Mouse (Mus musculus): Measurements from ENCODE around the gene Myh7.
"Not testable (repeated sequence)": the region's sequence is repeated elsewhere in the genome, so short reads cannot be mapped to it uniquely, and the experiment has no call there.

Gene Myh7

GRCm38 (mm10) chr14:54968344-54968743 is 26.1 kb downstream of the Myh7 start:
- DNase-seq (ENCODE audit: low spot score): no peak

- no peak for DNase-seq (ENCODE audit: low spot score)
Observed at GRCm38 (mm10) chr14:54967874-54968273, 26.6 kb downstream of the Myh7 start.

- no peak for DNase-seq (ENCODE audit: low spot score)
Observed at GRCm38 (mm10) chr14:54966320-54966977, 28.0 kb downstream of the Myh7 start, which contains the start of gene Myh6. Gene Myh6 (minus strand): TSS chr14:54966927.

GRCm38 (mm10) chr14:54965631-54966030 is 28.8 kb downstream of the Myh7 start:
- no peak for DNase-seq (ENCODE audit: low spot score)

- no peak for DNase-seq (ENCODE audit: low spot score)
Observed at GRCm38 (mm10) chr14:54965044-54965443, 29.4 kb downstream of the Myh7 start.

GRCm38 (mm10) chr14:54963727-54964126 is 30.7 kb downstream of the Myh7 start:
- no peak for DNase-seq (ENCODE audit: low spot score)

GRCm38 (mm10) chr14:54962714-54963113 is 31.7 kb downstream of the Myh7 start:
- no peak for DNase-seq (ENCODE audit: low spot score)

GRCm38 (mm10) chr14:54961487-54961886 is 32.9 kb downstream of the Myh7 start:
- no peak for DNase-seq (ENCODE audit: low spot score)

- DNase-seq (ENCODE audit: low spot score): peak; percentile 9
Observed at GRCm38 (mm10) chr14:54960769-54961168, 33.7 kb downstream of the Myh7 start.

- DNase-seq (ENCODE audit: low spot score): not testable (repeated sequence)
Observed at GRCm38 (mm10) chr14:54959853-54960613, 34.4 kb downstream of the Myh7 start.

GRCm38 (mm10) chr14:54959197-54959596 is 35.2 kb downstream of the Myh7 start:
- DNase-seq (ENCODE audit: low spot score): no peak

- no peak for DNase-seq (ENCODE audit: low spot score)
Observed at GRCm38 (mm10) chr14:54958503-54958902, 35.9 kb downstream of the Myh7 start.

- no peak for DNase-seq (ENCODE audit: low spot score)
Observed at GRCm38 (mm10) chr14:54956533-54956932, 37.9 kb downstream of the Myh7 start.

GRCm38 (mm10) chr14:54955481-54955880 is 38.9 kb downstream of the Myh7 start:
- no peak for DNase-seq (ENCODE audit: low spot score)

GRCm38 (mm10) chr14:54954474-54954873 is 40.0 kb downstream of the Myh7 start:
- DNase-seq (ENCODE audit: low spot score): no peak

- no peak for DNase-seq (ENCODE audit: low spot score)
Observed at GRCm38 (mm10) chr14:54953664-54954206, 40.7 kb downstream of the Myh7 start.

- no peak for DNase-seq (ENCODE audit: low spot score)
Observed at GRCm38 (mm10) chr14:54951587-54951986, 42.8 kb downstream of the Myh7 start.

GRCm38 (mm10) chr14:54950493-54950892 is 43.9 kb downstream of the Myh7 start:
- no peak for DNase-seq (ENCODE audit: low spot score)

- no peak for DNase-seq (ENCODE audit: low spot score)
Observed at GRCm38 (mm10) chr14:54948781-54949180, 45.6 kb downstream of the Myh7 start.

- not testable (repeated sequence) for DNase-seq (ENCODE audit: low spot score)
Observed at GRCm38 (mm10) chr14:54947008-54947407, 47.4 kb downstream of the Myh7 start.

- no peak for DNase-seq (ENCODE audit: low spot score)
Observed at GRCm38 (mm10) chr14:54945975-54946704, 48.3 kb downstream of the Myh7 start.

- no peak for DNase-seq (ENCODE audit: low spot score)
Observed at GRCm38 (mm10) chr14:54944939-54945338, 49.5 kb downstream of the Myh7 start.

Measured in retina, embryonic 14.5 days (tissue).